Mouse (Mus musculus): ENCODE data around the gene Hist1h2bg.
A peak's percentile ranks its signal among the peaks of the same experiment; 100 is the strongest.

The Hist1h2bg gene

DNA sequence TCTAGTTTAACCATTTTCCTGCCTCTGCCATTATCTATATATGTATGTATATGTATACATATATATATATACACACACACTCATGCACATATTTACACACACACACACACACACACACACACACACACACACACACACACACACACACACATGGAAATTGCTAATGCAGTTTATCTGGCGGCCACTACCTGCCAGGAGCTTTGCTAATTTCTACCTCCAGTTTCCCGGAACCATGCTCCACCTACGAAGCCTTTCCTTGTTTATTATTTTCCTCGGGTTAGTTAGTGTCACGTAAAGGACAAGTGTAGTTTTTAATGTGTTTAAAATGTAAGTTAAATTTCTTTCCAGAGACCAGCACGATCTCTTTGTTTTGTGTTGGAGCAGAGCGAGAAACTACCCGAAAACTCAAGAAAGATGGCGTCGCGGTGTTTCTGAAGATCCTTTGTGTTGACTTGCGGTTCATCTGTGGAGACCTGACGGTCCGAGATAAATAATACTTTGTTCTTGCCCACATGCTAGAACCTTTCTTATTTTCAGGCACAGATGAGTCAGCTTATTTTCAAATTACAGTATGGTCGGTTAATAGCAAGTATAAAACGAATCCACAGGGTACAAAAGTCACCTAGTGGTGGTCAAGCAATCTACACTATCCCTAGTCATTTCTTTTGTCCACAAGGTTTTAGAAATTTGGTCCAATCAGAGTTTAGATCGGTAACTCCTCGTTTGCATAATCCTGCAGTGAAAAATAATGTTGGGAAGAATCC lies 8.3 kb upstream of the Hist1h2bg start:
- peak; percentile 73 for DNase-seq (ENCODE audit: low read depth)

DNA sequence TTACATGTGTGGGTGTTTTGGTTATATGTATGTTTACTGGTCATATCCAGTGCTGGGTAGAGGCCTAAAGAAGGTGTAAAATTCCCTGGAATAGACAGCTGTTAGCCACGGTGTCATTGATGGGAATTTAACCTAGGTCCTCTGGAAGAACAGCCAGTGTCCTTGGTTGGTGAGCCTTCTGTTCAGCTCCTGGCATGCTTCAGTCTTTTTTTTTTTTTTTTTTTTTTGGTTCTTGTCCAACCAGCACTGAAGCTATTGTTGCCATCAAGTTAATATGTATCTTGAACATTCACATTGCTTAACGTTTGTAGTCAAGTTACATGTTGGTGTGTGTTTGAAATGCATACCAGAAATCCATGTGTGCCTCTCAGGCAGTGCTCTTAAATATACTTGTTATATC lies 6.7 kb upstream of the Hist1h2bg start:
- no peak for DNase-seq (ENCODE audit: low read depth)

DNA sequence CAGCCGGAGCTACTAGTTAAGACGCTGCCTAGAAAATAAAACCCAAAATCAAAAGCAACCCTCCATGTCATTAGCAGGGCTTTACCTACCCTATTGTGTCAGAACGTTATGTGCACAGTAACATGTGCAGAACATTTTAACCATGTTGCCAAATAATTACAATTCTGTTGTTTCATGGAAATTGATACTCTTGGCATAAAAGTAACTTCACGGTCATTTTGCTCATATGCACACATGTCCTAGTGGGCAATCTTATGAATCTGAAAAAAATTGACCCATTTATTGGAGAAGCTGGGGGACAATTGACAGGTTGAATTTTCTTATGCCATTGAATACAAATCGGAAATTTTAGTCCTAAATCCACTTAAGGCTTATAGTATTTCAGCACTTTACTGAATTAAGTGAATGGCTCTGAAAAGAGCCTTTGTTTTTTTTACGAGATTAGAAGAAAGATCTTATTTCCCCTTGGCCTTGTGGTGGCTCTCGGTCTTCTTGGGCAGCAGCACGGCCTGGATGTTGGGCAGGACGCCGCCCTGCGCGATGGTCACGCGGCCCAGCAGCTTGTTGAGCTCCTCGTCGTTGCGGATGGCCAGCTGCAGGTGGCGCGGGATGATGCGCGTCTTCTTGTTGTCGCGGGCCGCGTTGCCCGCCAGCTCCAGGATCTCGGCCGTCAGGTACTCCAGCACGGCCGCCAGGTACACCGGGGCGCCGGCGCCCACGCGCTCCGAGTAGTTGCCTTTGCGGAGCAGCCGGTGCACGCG lies 755 bp upstream of the Hist1h2bg start:
- DNase-seq (ENCODE audit: low read depth): peak; percentile 52

DNA sequence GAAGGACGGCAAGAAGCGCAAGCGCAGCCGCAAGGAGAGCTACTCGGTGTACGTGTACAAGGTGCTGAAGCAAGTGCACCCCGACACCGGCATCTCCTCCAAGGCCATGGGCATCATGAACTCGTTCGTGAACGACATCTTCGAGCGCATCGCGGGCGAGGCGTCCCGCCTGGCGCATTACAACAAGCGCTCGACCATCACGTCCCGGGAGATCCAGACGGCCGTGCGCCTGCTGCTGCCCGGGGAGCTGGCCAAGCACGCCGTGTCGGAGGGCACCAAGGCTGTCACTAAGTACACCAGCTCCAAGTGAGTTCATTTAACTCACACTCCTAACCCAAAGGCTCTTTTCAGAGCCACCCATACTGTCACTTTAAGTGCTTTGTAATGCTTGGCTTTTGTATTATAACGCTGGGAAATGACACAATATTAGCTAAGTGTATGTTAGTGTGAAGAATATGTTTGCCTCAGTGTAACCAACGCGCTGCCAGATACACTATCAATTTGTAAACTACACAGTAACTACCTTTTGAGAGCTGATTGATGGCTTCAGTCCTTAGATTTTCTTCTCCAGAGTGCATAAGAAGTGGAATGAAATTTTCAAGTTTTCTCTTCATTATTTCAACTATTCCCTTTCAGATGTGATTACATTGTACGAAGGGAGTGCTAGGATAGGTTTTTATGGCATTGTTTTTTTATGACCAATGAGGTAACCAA lies 465 bp downstream of the Hist1h2bg start:
- DNase-seq (ENCODE audit: low read depth): peak; percentile 51

DNA sequence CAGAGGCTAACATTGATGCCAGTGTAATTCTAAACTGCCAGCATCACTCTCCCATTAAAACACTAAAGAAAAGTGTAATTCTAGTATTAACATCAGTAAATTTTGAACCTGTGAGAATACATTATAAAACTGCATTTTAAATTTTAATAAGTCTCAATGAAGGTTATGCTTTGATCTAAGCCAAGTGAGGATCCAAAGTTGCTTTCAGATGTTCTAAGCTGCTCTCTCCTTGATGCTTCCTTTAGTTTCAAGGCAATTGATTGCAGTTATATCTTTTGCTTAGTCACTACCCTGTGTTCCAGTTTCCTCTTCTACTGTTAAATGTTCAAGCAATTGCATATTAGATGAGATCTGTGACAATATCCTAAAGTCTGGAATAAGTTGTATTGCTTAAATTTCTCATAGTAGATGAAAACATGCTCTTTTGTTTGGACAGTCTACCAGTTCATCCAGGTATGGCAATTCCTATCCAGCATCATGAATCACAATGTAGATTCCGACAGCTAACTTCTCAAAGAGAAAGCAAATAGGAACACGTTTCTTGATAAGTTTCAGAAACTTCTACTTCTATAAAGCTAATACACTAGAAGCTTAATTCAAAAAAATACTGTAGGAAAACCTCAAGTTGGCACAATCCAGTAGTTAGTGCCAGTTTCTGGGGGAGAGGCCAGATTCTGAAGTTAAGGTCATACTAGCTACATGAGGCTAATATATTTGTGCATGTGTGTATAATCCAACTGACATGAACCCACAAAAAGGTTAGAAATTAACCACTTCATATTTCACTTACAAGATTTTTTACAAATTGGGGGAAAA lies 1.2 kb downstream of the Hist1h2bg start:
- DNase-seq (ENCODE audit: low read depth): no peak

DNA sequence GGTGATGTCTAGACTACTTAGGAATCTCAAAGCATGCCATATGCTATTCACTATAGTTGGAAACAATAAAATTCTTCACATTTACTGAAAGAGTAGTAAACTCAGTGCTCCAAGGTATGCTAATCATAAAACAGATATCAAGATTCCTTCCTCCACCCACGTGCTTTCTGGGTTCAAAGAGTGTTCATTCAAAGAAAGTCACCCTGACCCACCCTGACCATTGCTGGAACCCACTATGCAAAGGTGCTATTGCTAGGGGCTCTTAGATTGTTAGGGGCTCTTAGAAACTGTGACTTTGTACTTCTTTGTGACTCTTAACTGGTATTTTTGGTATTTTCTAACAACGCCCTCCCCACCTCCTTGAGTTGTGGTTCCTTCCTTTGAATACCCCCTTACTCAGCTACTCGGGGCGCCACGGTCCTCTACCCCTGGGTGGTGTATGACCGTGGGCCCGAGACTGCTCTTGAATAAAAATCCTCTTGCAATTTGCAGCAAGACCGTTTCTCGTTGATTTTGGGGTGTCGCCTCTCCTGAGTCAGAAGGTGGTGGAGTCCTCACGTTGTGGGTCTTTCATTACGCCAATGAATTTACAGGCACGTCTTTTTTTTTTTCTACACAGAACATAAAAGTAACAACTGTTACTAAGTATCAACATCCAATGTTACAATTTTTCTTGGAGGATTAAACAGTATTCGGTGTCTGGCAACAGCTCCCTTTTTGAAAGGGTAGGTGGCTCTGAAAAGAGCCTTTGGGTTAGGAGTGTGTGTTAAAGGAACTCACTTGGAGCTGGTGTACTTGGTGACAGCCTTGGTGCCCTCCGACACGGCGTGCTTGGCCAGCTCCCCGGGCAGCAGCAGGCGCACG lies 2.1 kb downstream of the Hist1h2bg start:
- DNase-seq (ENCODE audit: low read depth): peak; percentile 42

GRCm38 (mm10) chr13:23573898-23574524 lies 2.8 kb downstream of the Hist1h2bg start, which contains the start of the genes Hist1h2bf and Hist1h2ad:
Hist1h2bf (minus strand) TSS chr13:23574196.
Hist1h2ad (plus strand) TSS chr13:23574381.
- peak; percentile 95 for DNase-seq (ENCODE audit: low read depth)

DNA sequence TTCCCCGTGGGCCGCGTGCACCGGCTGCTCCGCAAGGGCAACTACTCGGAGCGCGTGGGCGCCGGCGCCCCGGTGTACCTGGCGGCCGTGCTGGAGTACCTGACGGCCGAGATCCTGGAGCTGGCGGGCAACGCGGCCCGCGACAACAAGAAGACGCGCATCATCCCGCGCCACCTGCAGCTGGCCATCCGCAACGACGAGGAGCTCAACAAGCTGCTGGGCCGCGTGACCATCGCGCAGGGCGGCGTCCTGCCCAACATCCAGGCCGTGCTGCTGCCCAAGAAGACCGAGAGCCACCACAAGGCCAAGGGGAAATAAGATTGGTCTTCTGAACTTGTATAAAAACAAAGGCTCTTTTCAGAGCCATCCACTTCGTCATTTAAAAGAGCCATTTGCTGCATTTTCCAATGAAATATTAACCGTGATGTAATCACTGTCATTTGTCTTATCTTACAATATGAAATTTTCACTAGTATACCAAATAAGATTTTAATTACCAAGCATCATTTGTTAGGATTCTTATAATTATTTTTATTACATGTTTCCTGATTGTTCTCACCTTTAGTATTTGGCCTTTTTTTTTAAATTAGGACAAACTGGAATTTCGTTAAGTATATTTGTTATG lies 3.5 kb downstream of the Hist1h2bg start:
- DNase-seq (ENCODE audit: low read depth): peak; percentile 53

DNA sequence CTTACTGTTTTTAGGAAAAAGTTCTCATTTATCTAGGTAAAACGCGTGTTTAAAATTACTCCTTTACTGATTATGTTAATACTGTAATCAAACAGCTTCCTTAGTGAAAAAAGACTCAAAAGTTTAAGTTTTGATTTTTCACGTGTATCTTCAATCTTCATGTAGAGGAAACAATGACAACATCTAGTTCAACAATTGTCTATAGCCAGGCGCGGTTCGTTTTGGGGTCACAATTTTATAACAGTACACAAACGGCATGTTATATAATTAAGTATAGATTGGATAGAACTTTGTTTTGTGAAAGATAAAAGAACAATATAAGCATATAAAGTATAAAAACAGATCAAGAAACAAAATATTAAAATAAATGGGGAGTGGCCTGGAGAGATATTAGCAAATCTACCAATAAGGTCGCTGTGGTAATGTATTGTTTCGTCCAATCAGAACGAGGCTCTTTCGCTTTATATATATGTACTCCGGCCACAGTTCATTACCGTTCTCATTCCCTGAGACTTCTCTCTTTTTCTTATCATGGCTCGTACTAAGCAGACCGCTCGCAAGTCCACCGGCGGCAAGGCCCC lies 4.2 kb downstream of the Hist1h2bg start, which contains the start of gene Hist1h3d:
Gene Hist1h3d, plus strand, starts transcription at position 493 of the 581 bp plus-strand sequence.
- DNase-seq (ENCODE audit: low read depth): peak; percentile 71

DNA sequence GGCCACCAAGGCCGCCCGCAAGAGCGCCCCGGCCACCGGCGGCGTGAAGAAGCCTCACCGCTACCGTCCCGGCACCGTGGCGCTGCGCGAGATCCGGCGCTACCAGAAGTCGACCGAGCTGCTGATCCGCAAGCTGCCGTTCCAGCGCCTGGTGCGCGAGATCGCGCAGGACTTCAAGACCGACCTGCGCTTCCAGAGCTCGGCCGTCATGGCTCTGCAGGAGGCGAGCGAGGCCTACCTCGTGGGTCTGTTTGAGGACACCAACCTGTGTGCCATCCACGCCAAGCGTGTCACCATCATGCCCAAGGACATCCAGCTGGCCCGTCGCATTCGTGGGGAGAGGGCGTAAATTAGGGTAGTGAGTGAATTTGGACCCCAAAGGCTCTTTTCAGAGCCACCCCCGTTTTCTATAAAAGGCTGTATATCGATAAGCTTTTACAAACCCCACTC lies 4.7 kb downstream of the Hist1h2bg start:
- DNase-seq (ENCODE audit: low read depth): peak; percentile 47

GRCm38 (mm10) chr13:23576351-23576881 lies 5.2 kb downstream of the Hist1h2bg start:
- DNase-seq (ENCODE audit: low read depth): no peak

DNA sequence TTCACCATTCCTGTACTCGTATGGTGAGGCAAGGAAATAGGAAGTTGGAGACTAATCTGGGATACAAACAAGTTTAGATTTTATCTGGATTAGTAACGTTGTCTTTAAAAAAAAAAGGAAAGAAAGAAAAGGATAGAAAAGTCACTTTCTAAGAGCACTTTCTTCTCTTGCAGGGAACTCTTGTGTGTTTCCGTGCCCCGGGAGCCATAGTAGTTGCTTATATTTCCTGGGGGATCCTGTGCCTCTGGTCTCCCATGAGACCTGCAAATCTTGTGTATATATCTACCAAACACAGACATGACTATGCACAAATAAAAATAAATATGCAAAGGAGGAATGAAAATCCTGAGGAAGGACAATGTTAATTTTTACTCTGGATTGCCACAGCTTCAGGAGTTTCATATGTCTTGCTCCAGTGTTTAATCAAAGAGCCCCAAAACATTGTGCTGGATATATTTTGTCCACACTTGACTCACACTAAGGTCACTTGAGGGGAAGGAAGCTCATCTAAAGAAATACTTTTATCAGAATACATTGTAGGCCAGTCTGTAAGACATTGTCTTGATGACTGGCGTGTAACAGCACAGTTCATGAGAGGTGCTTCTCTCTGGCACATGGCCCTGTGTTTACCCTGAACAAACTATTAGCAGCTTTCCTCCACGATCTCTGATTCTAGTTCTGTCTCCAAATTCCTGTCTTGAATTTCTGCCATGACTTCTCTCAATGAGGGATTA lies 5.9 kb downstream of the Hist1h2bg start:
- no peak for DNase-seq (ENCODE audit: low read depth)

DNA sequence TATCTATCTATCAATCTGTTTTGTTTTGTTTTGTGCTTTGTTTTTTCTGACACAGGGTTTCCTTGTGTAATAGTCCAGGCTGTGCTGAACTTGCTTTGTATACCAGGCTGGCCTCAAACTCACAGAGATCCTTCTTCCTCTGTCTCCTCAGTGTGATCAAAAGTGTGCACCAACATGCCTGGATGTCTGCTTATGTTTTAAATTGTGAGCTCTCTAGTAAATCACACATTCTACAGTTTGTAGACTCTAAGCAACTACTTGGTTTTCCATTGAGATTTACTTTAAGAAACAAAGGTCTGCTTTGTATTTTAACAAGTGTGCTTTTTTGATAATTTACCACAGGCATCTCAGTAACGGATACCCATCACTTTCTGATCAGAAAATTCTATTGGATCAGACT lies 6.6 kb downstream of the Hist1h2bg start:
- no peak for DNase-seq (ENCODE audit: low read depth)

GRCm38 (mm10) chr13:23581408-23582218 lies 10.4 kb downstream of the Hist1h2bg start, which contains the start of gene Hist1h4d:
Hist1h4d (plus strand) TSS chr13:23581598.
- peak; percentile 96 for DNase-seq (ENCODE audit: low read depth)

GRCm38 (mm10) chr13:23582219-23583056 lies 11.2 kb downstream of the Hist1h2bg start:
- no peak for DNase-seq (ENCODE audit: low read depth)

DNA sequence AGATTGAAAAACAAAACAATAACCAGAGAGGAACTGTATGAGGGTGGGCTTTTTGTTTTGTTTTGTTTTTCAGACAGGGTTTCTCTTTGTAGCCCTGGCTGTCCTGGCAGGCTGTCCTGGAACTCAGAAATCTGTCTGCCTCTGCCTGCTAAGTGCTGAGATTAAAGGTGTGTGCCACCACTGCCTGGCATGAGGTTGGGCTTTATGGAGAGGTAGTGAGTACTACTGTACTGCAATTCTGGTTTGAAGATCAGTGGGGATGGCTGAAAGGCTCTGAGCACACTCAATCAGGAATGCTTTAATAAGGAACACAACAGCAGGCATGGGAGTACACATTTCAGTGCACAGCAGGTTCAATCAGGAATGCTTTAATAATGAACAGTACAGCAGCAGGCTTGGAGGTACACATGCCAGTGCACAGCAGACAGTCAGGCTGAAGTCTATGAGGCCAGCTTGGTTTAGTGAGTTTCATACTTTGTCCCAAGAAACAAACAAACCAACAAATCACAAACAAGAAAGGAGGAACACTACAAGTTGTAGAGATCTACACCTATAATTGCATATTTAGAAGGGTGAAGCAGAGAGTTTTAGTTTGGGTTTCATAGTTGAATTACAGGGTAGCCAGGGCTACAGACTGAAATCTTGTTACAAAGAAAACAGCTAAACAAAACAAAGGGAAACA lies 12.3 kb downstream of the Hist1h2bg start:
- no peak for DNase-seq (ENCODE audit: low read depth)

Data from naive thymus-derived CD4-positive, alpha-beta T cell, adult 2 months (primary cell).